Mouse (Mus musculus) thymus, adult 2 months (tissue): Measurements from ENCODE around the gene Ly6g6d.

ENCODE experiments used
- CTCF ChIP-seq: fragments of 200-500 bp; IDR thresholded peaks from 2 replicates; pipeline ENCODE4 v1.5.1; 2012; ENCODE audit warnings: mild to moderate bottlenecking, control low read depth, low read length, moderate library complexity, borderline replicate concordance; ENCODE audit not compliant: control insufficient read depth, poor library complexity, insufficient read depth; ENCODE audit errors: extremely low read depth
- POLR2A ChIP-seq: fragments of 200-500 bp; IDR thresholded peaks from 2 replicates; pipeline ENCODE4 v1.6.1; 2012; ENCODE audit warnings: mild to moderate bottlenecking, low read length, control low read depth, moderate library complexity; ENCODE audit not compliant: control insufficient read depth, poor library complexity, insufficient read depth; ENCODE audit errors: extremely low read depth

DNA sequence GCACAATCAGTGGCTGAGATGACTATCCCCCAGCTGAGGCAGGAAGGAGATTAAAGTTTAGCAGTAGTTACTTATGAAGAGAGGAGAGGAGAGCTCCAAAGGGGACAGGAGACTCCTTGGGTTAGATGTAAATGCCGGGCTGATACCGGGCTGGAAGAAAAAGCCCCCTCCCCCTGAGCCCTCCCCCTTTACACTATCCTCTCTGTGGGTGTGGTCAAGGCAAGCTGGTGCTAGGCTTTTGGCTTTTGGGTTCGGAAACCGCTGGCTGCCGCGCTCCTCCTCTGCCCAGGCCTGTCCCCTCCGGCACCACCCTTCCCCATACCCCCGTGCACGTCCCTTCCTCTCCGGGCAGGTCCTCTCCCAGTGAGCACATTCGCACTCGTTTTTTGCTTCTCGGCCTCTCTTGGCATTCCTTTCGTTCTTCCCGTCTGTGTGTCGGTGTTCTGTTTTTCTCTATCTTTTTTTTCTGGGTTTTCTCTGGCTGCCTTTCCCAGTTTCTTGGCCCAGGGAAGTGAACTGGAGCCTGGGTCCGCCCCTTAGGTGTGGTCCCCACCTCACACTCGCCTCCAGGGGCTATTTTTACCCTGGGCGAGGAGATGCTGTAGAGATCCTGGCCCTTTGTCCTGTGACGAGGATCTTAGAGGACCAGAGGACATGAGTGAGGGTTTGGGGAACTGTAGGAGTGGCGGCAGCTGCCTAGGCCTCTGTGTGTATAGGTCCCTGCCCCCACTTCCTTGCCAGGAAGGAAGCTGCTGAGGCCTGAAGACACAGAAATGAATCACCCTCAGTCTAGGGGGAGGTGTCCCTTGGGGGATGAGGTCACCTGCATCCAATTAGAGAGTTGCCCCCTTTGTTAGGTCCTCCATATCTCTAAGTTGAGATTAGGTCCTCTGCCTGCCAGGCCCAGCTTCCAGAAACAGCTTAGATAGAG is 26.4 kb downstream of the Ly6g6d start:
- TF ChIP-seq CTCF: no peak
- peak; percentile 55; the same call in 1 of the 2 replicates for TF ChIP-seq POLR2A
